Mouse (Mus musculus): ENCODE data around the gene Smurf2.

GRCm38 (mm10) chr11:106787131-106788025 lies 133.1 kb downstream of the Smurf2 start:
- TF ChIP-seq POLR2A (IDR thresholded peaks at IDR 0.05; ENCODE audit: low read depth, low read length) = peak; percentile 59
- TF ChIP-seq CTCF (IDR thresholded peaks at IDR 0.05; ENCODE audit: borderline replicate concordance, insufficient read depth, low read length) = no peak

Measured in embryonic fibroblast, embryonic 13.5 days (primary cell).